Mouse (Mus musculus): ENCODE results near the gene Gm10428.

DNA sequence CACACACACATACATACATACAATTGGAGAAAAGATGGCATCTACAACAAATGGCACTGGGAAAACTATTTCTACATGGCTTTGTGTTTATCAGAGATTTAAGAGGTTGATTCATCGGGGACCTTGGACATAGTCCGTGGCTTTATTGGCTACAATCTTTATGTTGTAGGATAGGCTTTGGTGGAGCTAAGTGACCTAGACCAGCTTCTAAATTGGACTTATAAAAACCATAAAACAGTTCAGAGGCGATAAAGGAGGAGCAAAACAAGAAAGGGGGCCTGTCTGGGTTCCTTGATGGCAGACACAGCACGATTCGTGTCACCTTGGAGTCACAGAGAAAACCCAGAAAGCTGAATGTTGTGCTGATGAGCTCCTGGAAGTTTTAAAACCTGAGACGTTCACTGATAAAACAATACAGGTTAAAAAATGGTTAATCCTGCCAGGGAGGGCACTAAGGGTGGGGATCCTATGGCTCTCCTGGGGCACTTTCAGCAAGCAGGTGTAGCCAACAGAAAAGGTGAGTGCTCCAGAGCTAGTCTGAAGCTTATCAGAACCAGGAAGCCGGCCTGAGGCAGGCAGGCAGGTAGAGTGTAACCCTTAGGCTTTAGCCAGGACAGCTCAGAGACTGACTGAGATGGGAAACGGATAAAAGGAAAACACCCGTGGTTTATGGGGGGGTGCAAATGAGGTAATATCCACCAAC lies 8.0 kb downstream of the Gm10428 start:
- TF ChIP-seq POLR2A (IDR thresholded peaks at IDR 0.05; ENCODE audit: low read depth, low read length) (no peak), CTCF (IDR thresholded peaks at IDR 0.05; ENCODE audit: extremely low read depth, insufficient read depth, insufficient read length, insufficient replicate concordance) (no peak)
